23 mouse cellular contexts compared by ENCODE assay signal in the genomic region with DNA sequence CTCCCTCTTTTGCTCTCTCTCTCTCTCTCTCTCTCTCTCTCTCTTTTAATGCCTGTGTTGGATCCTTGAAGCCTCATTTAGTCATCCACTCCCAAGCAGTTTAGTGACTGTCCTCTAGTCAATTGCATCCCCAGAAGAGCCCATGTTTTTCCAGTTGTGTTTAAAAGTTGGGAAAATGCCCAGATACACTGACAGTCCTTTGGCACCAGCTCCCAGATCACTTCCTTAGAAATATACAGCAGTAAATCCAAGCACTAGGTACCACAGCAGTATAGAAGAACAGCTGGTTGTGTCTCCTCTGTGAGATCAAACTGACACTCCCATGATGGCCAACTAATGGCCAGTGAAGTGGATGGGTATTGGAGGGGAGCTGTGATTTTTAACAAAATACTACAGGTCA.
DNase-seq lines count a peak whose midpoint lies in the region; ATAC-seq lines count a peak whose summit lies in the region.
"Had no signal": no experiment of that assay in that cellular context is flagged by ENCODE, and none has a peak within 500 bp of the region (broad histone marks: within the 10 kb centered on the region; RNA-seq: fewer than 3 reads in every experiment).

No protein-coding gene starts in this region.

- no peaks in the 10 kb centered on the region for H3K9me3 ChIP-seq in kidney, embryonic 15.5 days (replicated peaks)
- H3K9me3 ChIP-seq: embryonic facial prominence, embryonic 13.5 days; intestine, embryonic 15.5 days; limb, embryonic 10.5 days; midbrain, embryonic 15.5 days; neural tube, embryonic 15.5 days; stomach, embryonic 15.5 days had no signal

- no peaks in the 10 kb centered on the region for H3K36me3 ChIP-seq in kidney, embryonic 15.5 days
- H3K36me3 ChIP-seq: embryonic facial prominence, embryonic 13.5 days; intestine, embryonic 15.5 days; limb, embryonic 10.5 days; midbrain, embryonic 15.5 days; neural tube, embryonic 15.5 days; stomach, embryonic 15.5 days had no signal

- no peaks in the 10 kb centered on the region for H3K4me1 ChIP-seq in kidney, embryonic 15.5 days
- H3K4me1 ChIP-seq: embryonic facial prominence, embryonic 13.5 days; intestine, embryonic 15.5 days; limb, embryonic 10.5 days; stomach, embryonic 15.5 days had no signal

- ATAC-seq in kidney, embryonic 15.5 days (replicated peaks; ENCODE audit: low FRiP score), result no peak
- ATAC-seq: intestine, embryonic 15.5 days; liver, postnatal 0 days; midbrain, embryonic 15.5 days had no signal

- no peak overlapping the region for H3K4me2 ChIP-seq in kidney, embryonic 15.5 days
- H3K4me2 ChIP-seq: embryonic facial prominence, embryonic 13.5 days; hindbrain, embryonic 14.5 days; intestine, embryonic 15.5 days; midbrain, embryonic 15.5 days; neural tube, embryonic 15.5 days; stomach, embryonic 15.5 days had no signal

- H3K4me3 ChIP-seq in kidney, embryonic 15.5 days (replicated peaks), result no peak overlapping the region
- H3K4me3 ChIP-seq: embryonic facial prominence, embryonic 13.5 days; intestine, embryonic 15.5 days; limb, embryonic 10.5 days; midbrain, embryonic 15.5 days; neural tube, embryonic 15.5 days; stomach, embryonic 15.5 days had no signal

- intact Hi-C loops in heart, postnatal 14 days (cut with DNase I), result no loop called here
- intact Hi-C loops in gastrocnemius, postnatal 14 days (cut with DNase I; ENCODE audit: low total_unique reads), result no loop called here

- H3K27me3 ChIP-seq in kidney, embryonic 15.5 days, result no peaks in the 10 kb centered on the region
- H3K27me3 ChIP-seq: embryonic facial prominence, embryonic 13.5 days; intestine, embryonic 15.5 days; midbrain, embryonic 15.5 days; neural tube, embryonic 15.5 days; stomach, embryonic 15.5 days had no signal

- peak; percentile 6 for DNase-seq in heart, adult 8-10 months (ENCODE audit: low spot score)
- DNase-seq in heart, postnatal 14 days, result no peak
- peak; percentile 12 for DNase-seq in kidney, postnatal 14 days
- DNase-seq in 3T3-L1 (ENCODE audit: low read depth, low spot score), result peak; percentile 79
- DNase-seq in Muller cell, postnatal 12 days (ENCODE audit: inconsistent ontology term), result peak; percentile 30
- no peak for DNase-seq in gastrocnemius, postnatal 14 days
- DNase-seq in ovary, postnatal 10 days (ENCODE audit: low spot score), result no peak
- DNase-seq: cerebellum, adult 11 months; cerebellum, postnatal 10 days; kidney, postnatal 25 days; layer of hippocampus, adult 9-11 months; liver, postnatal 0 days; right cerebral cortex, postnatal 25 days; thymus, adult 18-20 months; thymus, postnatal 4 days had no signal

- H3K9ac ChIP-seq in kidney, embryonic 15.5 days, result no peak overlapping the region
- H3K9ac ChIP-seq: embryonic facial prominence, embryonic 13.5 days; hindbrain, embryonic 14.5 days; intestine, embryonic 15.5 days; liver, postnatal 0 days; midbrain, embryonic 15.5 days; neural tube, embryonic 15.5 days; stomach, embryonic 15.5 days had no signal

- H3K27ac ChIP-seq in kidney, embryonic 15.5 days, result no peak overlapping the region
- H3K27ac ChIP-seq: embryonic facial prominence, embryonic 13.5 days; hindbrain, embryonic 14.5 days; intestine, embryonic 15.5 days; limb, embryonic 10.5 days; midbrain, embryonic 15.5 days; neural tube, embryonic 15.5 days; stomach, embryonic 15.5 days had no signal

Comparison
In these comparisons a context has a peak if more than half of its experiments do, and no peak if none do; other contexts are left out.
1. DNase-seq: peak in heart, adult 8-10 months (single experiment), kidney, postnatal 14 days (single experiment), 3T3-L1 (single experiment) and Muller cell, postnatal 12 days (single experiment); none in heart, postnatal 14 days (0 of 2), gastrocnemius, postnatal 14 days (single experiment) and ovary, postnatal 10 days (single experiment).